Mouse (Mus musculus): ENCODE data around the gene Parl.

The Parl gene

GRCm38 (mm10) chr16:20237426-20237825 lies 64.8 kb downstream of the Parl start:
- DNase-seq (ENCODE audit: low spot score in 2 of 2): no peak

DNA sequence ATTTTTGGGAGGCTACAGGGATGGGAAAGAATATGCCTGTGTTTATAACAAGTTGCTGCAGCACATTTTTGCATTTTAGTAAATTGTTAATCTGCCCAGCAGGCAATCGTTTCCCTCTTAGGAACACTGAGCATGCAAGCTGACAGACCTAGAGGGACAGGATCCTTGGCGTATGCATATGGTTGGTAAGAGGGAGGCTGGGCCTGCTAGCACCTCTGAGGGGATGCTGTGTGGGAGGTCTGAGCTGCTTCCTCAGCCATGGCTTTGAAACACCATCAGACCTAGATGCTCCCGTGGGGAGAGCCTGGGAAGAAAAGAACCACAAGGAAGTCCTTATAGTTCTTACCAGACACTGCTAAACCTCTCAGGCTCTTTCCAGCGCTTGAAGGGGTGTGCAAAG lies 67.8 kb downstream of the Parl start:
- DNase-seq (ENCODE audit: low spot score in 2 of 2): no peak

All from frontal cortex, postnatal 14 days (tissue).